Mouse (Mus musculus): ENCODE results near the gene Samd4b. TPM values are rescaled to one million over a fixed set of nuclear protein-coding genes. Genes with fewer than 3 reads are reported as not detected.
A peak's percentile ranks its signal among the peaks of the same experiment; 100 is the strongest.

Samd4b gene
- polyA plus RNA-seq, 1 experiment: 24.4 TPM

DNA sequence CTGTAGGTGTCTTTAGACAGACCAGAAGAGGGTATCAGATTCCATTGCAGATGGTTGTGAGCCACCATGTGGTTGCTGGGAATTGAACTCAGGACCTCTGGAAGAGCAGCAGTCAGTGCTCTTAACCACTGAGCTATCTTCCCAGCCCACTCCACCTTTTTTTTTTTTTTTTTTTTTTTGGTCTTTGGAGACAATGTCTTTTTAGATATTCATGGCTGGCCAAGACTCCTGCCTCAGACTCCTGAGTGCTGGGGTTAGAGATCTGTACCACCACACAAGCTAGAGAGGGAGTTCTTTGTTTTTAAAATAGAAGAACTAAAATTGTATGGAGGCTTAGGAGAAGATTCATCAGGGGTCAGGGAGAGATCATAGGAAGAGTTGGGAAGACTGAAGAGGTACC, 160.0 kb downstream of the Samd4b start:
- peaks cover 7% of the 10 kb centered on the region for H3K4me1 ChIP-seq (ENCODE audit: control insufficient read depth, insufficient read depth, insufficient read length, low read length)
- H3K4me3 ChIP-seq (ENCODE audit: insufficient read depth, low read depth, low read length): no peak overlapping the region
- H3K27ac ChIP-seq (replicated peaks; ENCODE audit: low read depth, low read length): no peak overlapping the region

DNA sequence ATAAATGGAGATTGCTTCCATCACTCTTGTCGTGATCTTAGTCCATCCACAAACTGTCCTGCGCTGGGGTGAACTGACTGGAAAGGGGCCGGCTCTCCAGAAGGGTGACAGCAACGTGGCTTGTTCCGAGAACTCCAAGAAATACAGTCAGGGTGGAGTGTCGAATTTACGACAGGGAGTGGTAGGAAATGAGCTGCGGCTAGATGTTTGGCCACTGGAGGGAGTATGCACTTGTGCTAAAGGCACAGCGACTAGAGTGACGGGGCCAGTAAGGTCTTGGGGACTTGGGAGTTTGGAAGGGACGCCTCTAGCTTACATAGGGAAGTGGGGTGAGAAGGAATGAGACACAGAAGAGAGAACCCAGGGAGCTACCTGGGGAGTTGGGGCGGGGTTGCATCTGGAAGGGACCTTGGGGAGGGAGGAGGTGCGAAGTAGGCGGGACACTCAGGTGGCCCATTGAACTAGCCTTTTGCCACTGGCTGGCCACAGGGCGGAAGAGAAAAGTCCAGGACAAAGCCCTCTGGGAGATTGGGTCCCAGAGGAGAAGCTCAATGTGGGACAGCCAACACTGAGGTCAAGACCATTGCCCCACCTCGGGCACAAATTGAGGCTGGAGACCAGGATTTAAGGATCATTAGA, 160.9 kb downstream of the Samd4b start, which contains the start of gene Gmfg:
Gmfg (plus strand) TSS at position 516 of the 639 bp plus-strand sequence.
- Histone ChIP-seq H3K27ac (replicated peaks; ENCODE audit: low read depth, low read length) (peak within 1 kb of the TSS; percentile 89), H3K4me3 (ENCODE audit: insufficient read depth, low read depth, low read length) (peak within 1 kb of the TSS; percentile 68), H3K4me1 (ENCODE audit: control insufficient read depth, insufficient read depth, insufficient read length, low read length) (peaks cover 7% of the 10 kb centered on the region)

DNA sequence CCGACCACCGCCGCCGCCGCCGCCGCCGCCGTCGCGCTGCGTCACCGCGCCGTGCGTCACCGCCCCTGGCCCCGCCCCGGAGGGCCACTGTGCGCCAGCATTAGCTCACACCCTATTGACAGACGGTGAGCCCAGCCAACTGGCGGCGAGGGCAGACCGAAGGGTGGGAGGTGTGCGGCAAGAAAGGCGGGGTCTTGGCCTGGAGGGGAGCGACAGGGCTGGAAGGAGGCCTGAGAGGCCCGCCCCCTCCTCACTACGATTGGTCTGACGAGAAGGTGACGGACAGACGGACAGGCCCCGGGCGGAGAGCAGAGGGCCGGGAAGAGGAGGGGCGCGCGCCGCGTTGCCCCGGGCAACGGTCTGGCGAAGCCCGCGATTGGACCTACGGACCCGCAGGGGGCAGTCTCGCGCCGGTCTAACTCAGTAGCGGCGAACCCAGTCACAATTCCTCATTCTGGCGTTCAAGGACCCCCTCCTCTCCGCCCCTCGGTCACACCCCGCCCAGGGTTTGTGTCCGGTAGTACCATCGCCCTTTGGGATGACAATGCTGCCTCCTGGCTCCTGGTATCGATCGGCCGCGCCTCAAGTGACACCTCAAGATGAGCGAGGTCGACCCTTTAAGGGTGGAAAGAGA, 161.6 kb downstream of the Samd4b start:
- peak overlapping the region; percentile 89 for H3K27ac ChIP-seq (replicated peaks; ENCODE audit: low read depth, low read length)
- H3K4me3 ChIP-seq (ENCODE audit: insufficient read depth, low read depth, low read length): peak overlapping the region; percentile 68
- H3K4me1 ChIP-seq (ENCODE audit: control insufficient read depth, insufficient read depth, insufficient read length, low read length): peaks cover 7% of the 10 kb centered on the region

DNA sequence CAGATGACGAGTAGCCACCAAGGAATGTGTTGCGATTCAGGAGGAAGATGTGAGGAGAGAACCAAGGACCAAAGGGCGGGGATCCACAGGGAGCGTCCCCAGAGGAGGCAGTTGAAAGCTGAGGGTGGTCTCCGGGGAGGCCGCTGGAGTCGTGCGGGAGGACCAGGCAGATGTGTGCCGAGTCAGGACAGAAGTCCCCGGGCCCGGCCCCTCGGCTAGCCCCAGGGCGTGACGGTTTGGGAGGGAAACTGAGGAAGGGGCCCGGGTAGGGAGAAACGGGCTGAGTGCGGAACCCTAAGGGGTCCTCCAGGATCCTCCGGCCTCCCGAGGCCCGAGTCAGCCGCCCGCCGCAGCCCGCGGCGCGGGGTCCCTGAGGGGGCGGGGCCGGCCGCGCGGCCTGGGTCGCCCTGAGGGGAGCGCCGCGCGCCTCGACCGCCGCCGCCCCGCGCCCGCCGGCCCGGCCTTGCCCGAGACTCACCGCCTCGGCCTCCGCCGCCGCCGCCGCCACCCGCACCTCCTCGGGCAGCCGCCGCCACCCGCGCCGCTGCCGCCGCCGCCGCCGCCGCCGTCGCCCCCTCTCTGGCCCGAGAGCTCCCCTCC, 162.2 kb downstream of the Samd4b start:
- Histone ChIP-seq H3K4me1 (ENCODE audit: control insufficient read depth, insufficient read depth, insufficient read length, low read length) (peaks cover 4% of the 10 kb centered on the region; the same call in 1 of the 2 replicates), H3K27ac (replicated peaks; ENCODE audit: low read depth, low read length) (no peak overlapping the region; the same call in 1 of the 2 replicates), H3K4me3 (ENCODE audit: insufficient read depth, low read depth, low read length) (peak overlapping the region; percentile 72)

DNA sequence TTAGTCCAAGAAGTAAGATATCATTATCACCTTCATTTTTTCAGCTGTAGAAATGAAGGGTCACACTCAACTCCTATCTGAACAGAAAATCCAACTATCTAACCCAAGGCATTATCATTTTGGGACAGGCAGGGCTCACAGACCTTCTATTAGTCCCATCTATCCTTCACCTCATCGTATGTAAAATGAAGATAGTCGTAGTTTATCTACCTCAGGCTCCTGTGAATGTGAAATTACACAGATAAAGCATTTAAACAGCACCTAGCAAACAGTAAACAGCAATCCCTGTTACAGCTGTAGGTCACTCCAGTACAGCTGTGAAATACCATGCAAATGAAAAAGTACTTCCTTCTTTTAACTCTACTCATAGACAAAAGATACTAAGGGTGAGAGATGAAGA, 165.7 kb downstream of the Samd4b start:
- no peak overlapping the region for H3K4me3 ChIP-seq (ENCODE audit: insufficient read depth, low read depth, low read length)
- no peaks in the 10 kb centered on the region; the same call in 1 of the 2 replicates for H3K4me1 ChIP-seq (ENCODE audit: control insufficient read depth, insufficient read depth, insufficient read length, low read length)
- no peak overlapping the region for H3K27ac ChIP-seq (replicated peaks; ENCODE audit: low read depth, low read length)

DNA sequence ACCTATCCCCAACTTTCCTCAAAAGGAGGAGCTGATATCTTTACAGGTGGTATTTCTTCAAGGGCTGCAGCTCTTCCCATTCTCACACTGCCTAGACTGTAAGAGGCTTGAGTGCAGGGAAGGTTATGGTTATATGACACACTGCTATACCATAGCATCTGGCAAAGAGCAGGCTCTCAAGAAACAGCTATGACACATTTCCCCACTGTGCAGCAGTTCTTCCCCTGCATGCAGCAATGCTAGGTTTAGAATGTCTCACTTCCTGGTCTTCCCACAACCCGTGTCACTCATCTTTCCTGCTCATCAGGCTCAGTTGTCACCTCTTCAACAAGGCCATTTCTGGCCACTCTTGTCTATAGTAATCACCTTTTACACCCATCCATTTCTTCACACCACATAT, 167.4 kb downstream of the Samd4b start:
- H3K4me1 ChIP-seq (ENCODE audit: control insufficient read depth, insufficient read depth, insufficient read length, low read length): no peaks in the 10 kb centered on the region
- no peak overlapping the region for H3K27ac ChIP-seq (replicated peaks; ENCODE audit: low read depth, low read length)
- H3K4me3 ChIP-seq (ENCODE audit: insufficient read depth, low read depth, low read length): no peak overlapping the region

DNA sequence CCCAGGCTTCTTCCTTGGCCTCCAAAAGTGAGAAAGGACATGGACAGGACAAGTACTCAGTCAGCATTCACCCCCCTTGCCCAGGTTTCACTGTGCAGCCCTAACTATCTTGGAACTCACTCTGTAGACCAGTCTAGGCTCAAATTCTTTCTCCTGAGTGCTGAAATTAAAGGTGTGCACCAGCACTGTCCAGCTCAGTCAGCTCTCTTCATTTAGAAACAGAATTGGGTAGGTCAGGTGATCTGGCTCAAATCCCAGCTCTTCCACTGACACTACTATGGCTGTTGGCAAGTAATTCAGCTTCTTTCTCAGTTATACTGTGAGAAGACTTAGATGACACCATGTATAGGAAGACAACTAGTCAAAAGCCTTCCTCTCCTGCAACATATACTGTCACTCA, 170.2 kb downstream of the Samd4b start:
- Histone ChIP-seq H3K4me3 (ENCODE audit: insufficient read depth, low read depth, low read length) (no peak overlapping the region), H3K4me1 (ENCODE audit: control insufficient read depth, insufficient read depth, insufficient read length, low read length) (no peaks in the 10 kb centered on the region), H3K27ac (replicated peaks; ENCODE audit: low read depth, low read length) (no peak overlapping the region)

DNA sequence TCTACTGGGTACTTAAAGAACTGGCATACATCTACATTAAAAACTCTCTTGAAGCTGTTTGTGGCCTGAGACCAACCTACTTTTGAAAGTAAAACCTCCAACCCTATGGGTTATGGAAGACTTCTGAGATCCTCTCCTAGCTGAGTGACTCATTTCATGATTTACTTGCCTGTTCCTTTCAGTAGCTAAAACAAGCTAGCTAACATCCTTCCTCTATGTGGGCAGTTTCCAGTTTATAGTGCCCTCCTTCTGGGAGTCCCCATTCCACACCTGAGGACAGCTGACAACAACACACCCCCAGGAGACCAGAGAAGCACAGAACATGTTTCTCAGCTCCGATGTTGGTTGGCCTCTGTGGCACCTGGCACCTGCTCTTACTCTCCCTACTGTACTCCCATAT, 174.9 kb downstream of the Samd4b start:
- Histone ChIP-seq H3K4me3 (ENCODE audit: insufficient read depth, low read depth, low read length) (no peak overlapping the region), H3K27ac (replicated peaks; ENCODE audit: low read depth, low read length) (no peak overlapping the region), H3K4me1 (ENCODE audit: control insufficient read depth, insufficient read depth, insufficient read length, low read length) (no peaks in the 10 kb centered on the region)

DNA sequence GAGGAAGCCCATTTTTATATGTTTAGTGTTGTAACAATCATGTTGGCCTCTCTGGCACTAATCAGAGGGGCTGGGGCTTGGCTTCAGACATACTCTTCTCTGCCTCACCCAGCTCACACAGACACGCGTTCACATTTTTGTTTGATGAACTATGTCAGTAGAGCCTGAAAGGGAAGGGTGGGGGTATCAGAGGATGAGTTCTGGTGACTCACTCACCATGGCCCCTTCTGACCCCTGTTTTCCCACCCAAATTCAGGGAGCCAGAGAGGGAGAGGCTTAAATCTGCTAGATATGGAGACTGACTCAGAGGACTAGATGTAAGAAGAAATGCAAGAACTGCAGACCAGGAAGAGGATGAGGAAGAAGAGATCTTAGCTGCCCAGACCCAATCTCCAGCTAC, 178.5 kb downstream of the Samd4b start:
- H3K27ac ChIP-seq (replicated peaks; ENCODE audit: low read depth, low read length): no peak overlapping the region; the same call in 1 of the 2 replicates
- H3K4me1 ChIP-seq (ENCODE audit: control insufficient read depth, insufficient read depth, insufficient read length, low read length): no peaks in the 10 kb centered on the region
- H3K4me3 ChIP-seq (ENCODE audit: insufficient read depth, low read depth, low read length): no peak overlapping the region

DNA sequence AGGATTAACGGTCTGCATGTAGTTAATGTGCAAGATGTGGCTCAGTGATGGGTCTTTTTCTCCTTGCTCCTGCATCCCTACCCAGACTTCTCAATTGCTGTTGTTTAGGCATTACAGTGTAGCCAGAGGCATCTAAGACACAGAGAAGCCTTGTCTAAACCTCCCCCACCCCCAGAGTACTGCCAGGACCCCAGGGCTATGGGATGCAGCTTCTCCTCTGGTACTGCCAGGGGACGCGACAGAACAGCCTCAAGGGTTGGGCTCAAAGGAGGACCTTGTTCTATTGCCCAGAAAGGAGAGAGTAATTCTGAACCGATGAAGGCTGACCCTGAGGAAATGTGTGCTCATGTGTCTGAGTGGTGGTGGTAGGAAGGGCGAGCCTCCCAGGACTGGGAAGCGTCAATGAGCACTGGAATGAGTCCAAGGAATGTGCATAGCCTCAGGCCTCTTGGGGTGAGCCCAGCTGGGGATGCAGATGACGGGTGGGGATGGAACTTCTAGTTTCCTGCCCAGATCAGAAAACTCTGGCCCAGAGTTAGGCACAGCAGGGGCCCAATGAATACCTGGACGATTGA, 179.8 kb downstream of the Samd4b start:
- Histone ChIP-seq H3K4me3 (ENCODE audit: insufficient read depth, low read depth, low read length) (no peak overlapping the region), H3K4me1 (ENCODE audit: control insufficient read depth, insufficient read depth, insufficient read length, low read length) (no peaks in the 10 kb centered on the region), H3K27ac (replicated peaks; ENCODE audit: low read depth, low read length) (0 out of 2 replicates have a peak overlapping the region, but pooled peaks have one; percentile 28)

DNA sequence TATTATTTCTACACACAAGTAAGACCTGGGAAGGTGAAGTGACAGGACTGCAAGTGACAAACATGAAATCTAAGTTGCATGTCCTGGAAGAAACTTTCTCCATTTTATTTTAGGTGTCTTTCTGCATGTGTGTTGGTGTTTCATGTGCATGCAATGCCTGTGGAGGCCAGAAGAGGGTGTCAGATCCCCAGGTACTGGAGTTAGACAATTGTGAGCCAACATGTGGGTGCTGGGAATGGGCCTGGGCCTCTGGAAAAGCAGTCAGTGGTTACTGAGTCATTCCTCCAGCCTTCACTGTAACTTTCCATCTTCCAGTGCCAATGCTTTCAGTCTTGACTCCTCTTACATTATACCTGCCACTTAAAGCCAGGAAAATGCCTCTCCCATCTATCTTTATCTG, 180.6 kb downstream of the Samd4b start:
- H3K4me1 ChIP-seq (ENCODE audit: control insufficient read depth, insufficient read depth, insufficient read length, low read length): no peaks in the 10 kb centered on the region
- H3K27ac ChIP-seq (replicated peaks; ENCODE audit: low read depth, low read length): no peak overlapping the region
- no peak overlapping the region for H3K4me3 ChIP-seq (ENCODE audit: insufficient read depth, low read depth, low read length)

DNA sequence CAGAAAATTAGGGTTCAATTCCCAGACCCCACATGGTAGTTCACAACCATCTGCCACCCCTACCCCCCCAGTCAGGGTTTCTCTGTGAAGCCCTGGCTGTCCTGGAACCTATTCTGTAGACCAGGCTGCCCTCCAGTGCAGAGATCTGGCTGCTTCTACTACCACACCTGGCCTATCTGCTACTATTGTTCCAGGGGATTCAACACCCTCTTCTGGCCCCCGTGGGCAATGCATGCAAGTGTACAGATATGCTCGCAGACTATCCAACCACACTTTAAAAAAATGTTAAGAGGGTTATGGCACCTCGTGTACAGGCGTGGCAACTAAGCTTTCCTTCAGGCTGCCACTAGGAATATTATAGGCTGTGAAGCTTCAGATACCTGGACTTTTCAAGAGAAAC, 185.1 kb downstream of the Samd4b start:
- peaks cover 11% of the 10 kb centered on the region; the same call in 1 of the 2 replicates for H3K4me1 ChIP-seq (ENCODE audit: control insufficient read depth, insufficient read depth, insufficient read length, low read length)
- H3K27ac ChIP-seq (replicated peaks; ENCODE audit: low read depth, low read length): no peak overlapping the region
- no peak overlapping the region for H3K4me3 ChIP-seq (ENCODE audit: insufficient read depth, low read depth, low read length)

DNA sequence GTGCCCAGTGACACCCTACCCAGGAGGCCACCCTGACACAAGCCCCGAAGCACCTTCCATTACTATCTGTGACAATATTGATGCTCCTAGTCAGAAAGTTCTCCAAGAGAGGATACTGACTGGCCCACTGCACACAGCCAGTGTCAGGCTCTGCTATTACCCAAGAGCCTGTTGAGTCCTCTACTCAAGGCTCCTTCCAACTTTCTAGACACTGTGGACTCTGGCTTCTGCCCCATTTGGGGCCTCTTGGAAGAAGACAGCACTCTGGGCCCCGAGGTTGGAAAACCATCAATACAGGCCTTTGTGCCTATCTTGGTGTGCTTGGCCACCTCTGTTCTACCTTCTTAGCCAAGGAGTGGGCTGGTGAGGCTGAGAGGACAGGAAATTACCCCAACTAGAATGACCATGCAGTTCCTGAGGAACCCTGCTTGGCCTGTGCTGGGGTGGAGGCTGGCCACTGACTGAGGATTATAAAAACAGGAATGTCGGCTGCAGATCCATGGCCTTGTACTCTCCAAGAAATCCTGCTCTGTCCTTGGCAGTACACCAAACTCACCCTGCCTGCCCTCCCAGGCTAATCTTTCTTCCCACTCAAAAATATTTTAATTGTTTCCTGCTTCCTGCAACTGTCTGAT, 187.0 kb downstream of the Samd4b start:
- peak overlapping the region; percentile 13 for H3K27ac ChIP-seq (replicated peaks; ENCODE audit: low read depth, low read length)
- peaks cover 11% of the 10 kb centered on the region; the same call in 1 of the 2 replicates for H3K4me1 ChIP-seq (ENCODE audit: control insufficient read depth, insufficient read depth, insufficient read length, low read length)
- H3K4me3 ChIP-seq (ENCODE audit: insufficient read depth, low read depth, low read length): no peak overlapping the region

DNA sequence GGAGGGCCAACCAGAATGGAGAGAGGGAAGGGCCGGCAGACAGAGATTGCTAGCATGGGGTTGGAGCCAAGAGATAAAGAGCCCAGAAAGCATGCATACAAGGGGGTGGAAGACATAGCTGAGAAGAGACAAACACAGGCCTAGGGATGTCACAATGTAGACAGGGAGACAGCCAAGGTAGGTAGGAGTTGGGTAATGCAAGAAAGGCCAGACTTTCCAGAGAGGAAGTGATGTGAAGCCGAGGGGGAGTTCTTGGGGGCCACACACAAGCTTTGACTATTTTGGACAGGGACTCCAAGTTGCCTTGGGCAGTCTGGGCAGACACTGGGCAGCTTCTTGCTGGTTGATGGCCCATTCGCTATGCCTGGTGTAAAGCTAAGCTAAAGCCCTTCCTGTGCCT, 196.0 kb downstream of the Samd4b start:
- Histone ChIP-seq H3K27ac (replicated peaks; ENCODE audit: low read depth, low read length) (no peak overlapping the region), H3K4me1 (ENCODE audit: control insufficient read depth, insufficient read depth, insufficient read length, low read length) (no peaks in the 10 kb centered on the region), H3K4me3 (ENCODE audit: insufficient read depth, low read depth, low read length) (no peak overlapping the region)

DNA sequence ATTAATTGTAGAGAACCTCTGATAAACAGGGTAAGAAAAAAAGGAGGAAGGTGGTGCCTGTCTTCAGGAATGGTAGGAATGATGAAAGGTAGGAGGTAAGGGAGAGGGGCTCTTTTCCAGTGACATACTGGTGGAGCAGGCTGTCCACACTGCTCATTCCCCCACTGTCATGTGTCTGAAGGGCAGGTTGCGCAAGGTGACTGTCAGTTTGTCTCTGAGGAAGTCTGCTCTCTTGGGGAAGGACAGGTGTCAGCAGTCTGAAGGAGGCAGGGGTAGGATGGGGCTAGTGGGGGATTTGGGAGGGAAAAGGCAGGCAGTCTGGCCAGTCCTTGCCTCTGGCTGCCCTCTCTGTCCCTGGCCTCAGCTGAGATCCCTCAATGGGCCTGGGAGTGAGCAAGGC, 196.9 kb downstream of the Samd4b start:
- H3K4me3 ChIP-seq (ENCODE audit: insufficient read depth, low read depth, low read length): no peak overlapping the region
- no peaks in the 10 kb centered on the region for H3K4me1 ChIP-seq (ENCODE audit: control insufficient read depth, insufficient read depth, insufficient read length, low read length)
- no peak overlapping the region for H3K27ac ChIP-seq (replicated peaks; ENCODE audit: low read depth, low read length)

All from brown adipose tissue, adult 24 weeks (tissue).